12 mouse cellular contexts compared by ENCODE assay signal in genomic region chr2:18999395-18999794, GRCm38 (mm10). TPM values are rescaled to one million over a fixed set of nuclear protein-coding genes. Genes with fewer than 3 reads are reported as not detected.
"Had no signal": no experiment of that assay in that cellular context is flagged by ENCODE, and none has a peak within 500 bp of the region (broad histone marks: within the 10 kb centered on the region; RNA-seq: fewer than 3 reads in every experiment).

No protein-coding gene starts in this region.

- ATAC-seq: intestine, embryonic 16.5 days had no signal

- H3K9me3 ChIP-seq: kidney, embryonic 15.5 days; limb, embryonic 10.5 days; midbrain, embryonic 13.5 days; neural tube, embryonic 15.5 days had no signal

- H3K9ac ChIP-seq: kidney, embryonic 15.5 days had no signal

- DNase-seq: kidney, adult 2 months; kidney, postnatal 14 days; lung, adult 18-20 months; right cerebral cortex, adult 18-20 months; thymus, postnatal 4 days had no signal

- H3K27ac ChIP-seq: neural tube, embryonic 15.5 days; stomach, postnatal 0 days had no signal

- H3K27me3 ChIP-seq: kidney, embryonic 15.5 days; neural tube, embryonic 15.5 days had no signal

- H3K36me3 ChIP-seq: kidney, embryonic 15.5 days; limb, embryonic 10.5 days; midbrain, embryonic 13.5 days; neural tube, embryonic 15.5 days had no signal

RNA-seq across cellular contexts. Expression of gene 4930426L09Rik, which starts 1.3 kb away (rescaled TPM):
- polyA plus RNA-seq: lung, embryonic 16.5 days had no signal
